Mouse (Mus musculus) small intestine, adult 2 months (tissue): Measurements from ENCODE around the gene Tma7. TPM values are rescaled to one million over a fixed set of nuclear protein-coding genes. Genes with fewer than 3 reads are reported as not detected.

Experiments used
- H3K27ac ChIP-seq: fragments of 200-500 bp; 2 replicates; pipeline ENCODE4 v1.5.1; 2012; ENCODE audit warnings: low read depth, low read length, control low read depth, inconsistent platforms; ENCODE audit not compliant: insufficient read depth
- H3K27me3 ChIP-seq: fragments of 200-500 bp; 2 replicates; pipeline ENCODE4 v1.6.1; 2012; ENCODE audit warnings: mild to moderate bottlenecking, moderate library complexity, low read length, inconsistent platforms; ENCODE audit not compliant: control insufficient read depth, insufficient read depth
- H3K36me3 ChIP-seq: fragments of 200-500 bp; 2 replicates; pipeline ENCODE4 v1.6.1; 2012; ENCODE audit warnings: mild to moderate bottlenecking, low read length, control low read depth, inconsistent platforms; ENCODE audit not compliant: control insufficient read depth, insufficient read depth
- H3K4me1 ChIP-seq: fragments of 200-500 bp; 2 replicates; pipeline ENCODE4 v1.6.1; 2012; ENCODE audit warnings: low read length, inconsistent platforms, mixed read lengths; ENCODE audit not compliant: control insufficient read depth, insufficient read depth, insufficient read length
- H3K4me3 ChIP-seq: fragments of 200-500 bp; 2 replicates; pipeline ENCODE4 v1.5.1; 2012; ENCODE audit warnings: low read depth, mild to moderate bottlenecking, control low read depth, inconsistent platforms, low read length, moderate library complexity
- CTCF ChIP-seq: fragments of 200-500 bp; IDR thresholded peaks from 2 replicates; pipeline ENCODE4 v1.5.1; 2012; ENCODE audit warnings: low read depth, mild to moderate bottlenecking, control low read depth, inconsistent platforms, low read length, moderate library complexity, mixed read lengths; ENCODE audit not compliant: insufficient replicate concordance, insufficient read length; ENCODE audit errors: extremely low read depth
- POLR2A ChIP-seq: fragments of 200-500 bp; IDR thresholded peaks from 2 replicates; pipeline ENCODE4 v1.6.1; 2012; ENCODE audit warnings: low read depth, mild to moderate bottlenecking, control low read depth, inconsistent platforms, low read length, moderate library complexity
- WGBS: fragments of 180-500 bp; shearing (Covaris S2); methylation state at CpG from one replicate; pipeline ENCODE4 v1.1.7; 2018; 5-methylcytosine and 5-hydroxymethylcytosine counted together
- polyA plus RNA-seq: library from polyadenylated mRNA; depleted of rRNA; stranded (reverse); fragments of >200 nt; gene quantifications from 2 replicates; pipeline ENCODE4 v1.2.3, GENCODE M21; 2012

The Tma7 gene
- polyA plus RNA-seq, 1 experiment, result 1.6 TPM

- Histone ChIP-seq H3K36me3 (peaks cover 17% of the 10 kb centered on the region), H3K4me3 (peak overlapping the region; percentile 82), H3K4me1 (peaks cover 24% of the 10 kb centered on the region), H3K27me3 (0 out of 2 replicates have a peak, but pooled peaks cover 6% of the 10 kb centered on the region), H3K27ac (no peak overlapping the region; the same call in 1 of the 2 replicates)
- WGBS, result 4% methylated on average over 21 of the region's 21 CpGs
- no peak for TF ChIP-seq CTCF
- TF ChIP-seq POLR2A, result no peak
These were observed 12.3 kb upstream of the Tma7 start for GRCm38 (mm10) chr9:109094553-109095136.

GRCm38 (mm10) chr9:109093786-109094552 is 11.6 kb upstream of the Tma7 start:
- peaks cover 19% of the 10 kb centered on the region for H3K36me3 ChIP-seq
- H3K27ac ChIP-seq, result no peak overlapping the region
- H3K4me3 ChIP-seq, result no peak overlapping the region
- peaks cover 24% of the 10 kb centered on the region for H3K4me1 ChIP-seq
- WGBS, result 38% methylated on average over 11 of the region's 11 CpGs
- 0 out of 2 replicates have a peak, but pooled peaks cover 6% of the 10 kb centered on the region for H3K27me3 ChIP-seq
- TF ChIP-seq POLR2A, result no peak
- TF ChIP-seq CTCF, result no peak

- TF ChIP-seq POLR2A (no peak), CTCF (no peak)
- 48% methylated on average over 6 of the region's 6 CpGs for WGBS
- Histone ChIP-seq H3K27me3 (0 out of 2 replicates have a peak, but pooled peaks cover 6% of the 10 kb centered on the region), H3K4me3 (no peak overlapping the region), H3K4me1 (peaks cover 24% of the 10 kb centered on the region), H3K36me3 (peaks cover 20% of the 10 kb centered on the region), H3K27ac (no peak overlapping the region)
These were observed 10.4 kb upstream of the Tma7 start for GRCm38 (mm10) chr9:109092799-109093198.

GRCm38 (mm10) chr9:109091802-109092201 is 9.4 kb upstream of the Tma7 start:
- 90% methylated on average over 8 of the region's 8 CpGs for WGBS
- no peak overlapping the region for H3K4me3 ChIP-seq
- TF ChIP-seq CTCF (no peak), POLR2A (no peak)
- H3K36me3 ChIP-seq, result peaks cover 20% of the 10 kb centered on the region
- H3K27ac ChIP-seq, result no peak overlapping the region
- H3K27me3 ChIP-seq, result 0 out of 2 replicates have a peak, but pooled peaks cover 6% of the 10 kb centered on the region
- H3K4me1 ChIP-seq, result peaks cover 24% of the 10 kb centered on the region

GRCm38 (mm10) chr9:109090446-109090845 is 8.1 kb upstream of the Tma7 start:
- WGBS, result 72% methylated on average over 15 of the region's 15 CpGs
- Histone ChIP-seq H3K27me3 (0 out of 2 replicates have a peak, but pooled peaks cover 1% of the 10 kb centered on the region), H3K27ac (no peak overlapping the region)

GRCm38 (mm10) chr9:109087987-109088386 is 5.6 kb upstream of the Tma7 start:
- no peak for TF ChIP-seq POLR2A
- TF ChIP-seq CTCF, result peak; percentile 51; the same call in 1 of the 2 replicates
- Histone ChIP-seq H3K27me3 (no peaks in the 10 kb centered on the region), H3K27ac (no peak overlapping the region), H3K4me3 (no peak overlapping the region), H3K36me3 (peaks cover 20% of the 10 kb centered on the region), H3K4me1 (peaks cover 8% of the 10 kb centered on the region)
- 21% methylated on average over 5 of the region's 5 CpGs for WGBS

More at GRCm38 (mm10) chr9:109090446-109090845, 8.1 kb upstream of the Tma7 start:
- TF ChIP-seq CTCF (no peak), POLR2A (no peak)
- Histone ChIP-seq H3K4me3 (no peak overlapping the region), H3K4me1 (peaks cover 21% of the 10 kb centered on the region), H3K36me3 (peaks cover 20% of the 10 kb centered on the region)

- no peak overlapping the region for H3K4me3 ChIP-seq
- H3K36me3 ChIP-seq, result peaks cover 12% of the 10 kb centered on the region
- H3K27me3 ChIP-seq, result no peaks in the 10 kb centered on the region
- WGBS, result 22% methylated on average over 2 of the region's 2 CpGs
- no peak overlapping the region for H3K27ac ChIP-seq
- peaks cover 4% of the 10 kb centered on the region; the same call in 1 of the 2 replicates for H3K4me1 ChIP-seq
- TF ChIP-seq POLR2A, result no peak
- TF ChIP-seq CTCF, result peak; percentile 6; the same call in 1 of the 2 replicates
These were observed 2.5 kb upstream of the Tma7 start for GRCm38 (mm10) chr9:109084922-109085321.
